Mouse (Mus musculus) lung, adult 2 months (tissue): ENCODE data around the gene Bcas3.

Experiments
- CTCF ChIP-seq: fragments of 200-500 bp; IDR thresholded peaks from 2 replicates; pipeline ENCODE4 v1.5.1; 2011; ENCODE audit warnings: mild to moderate bottlenecking, low read length, control low read depth; ENCODE audit not compliant: insufficient read depth
- POLR2A ChIP-seq: fragments of 200-500 bp; IDR thresholded peaks from 2 replicates; pipeline ENCODE4 v1.6.1; 2011; ENCODE audit warnings: low read depth, mild to moderate bottlenecking, control low read depth, low read length, borderline replicate concordance; ENCODE audit errors: extremely low read depth

DNA sequence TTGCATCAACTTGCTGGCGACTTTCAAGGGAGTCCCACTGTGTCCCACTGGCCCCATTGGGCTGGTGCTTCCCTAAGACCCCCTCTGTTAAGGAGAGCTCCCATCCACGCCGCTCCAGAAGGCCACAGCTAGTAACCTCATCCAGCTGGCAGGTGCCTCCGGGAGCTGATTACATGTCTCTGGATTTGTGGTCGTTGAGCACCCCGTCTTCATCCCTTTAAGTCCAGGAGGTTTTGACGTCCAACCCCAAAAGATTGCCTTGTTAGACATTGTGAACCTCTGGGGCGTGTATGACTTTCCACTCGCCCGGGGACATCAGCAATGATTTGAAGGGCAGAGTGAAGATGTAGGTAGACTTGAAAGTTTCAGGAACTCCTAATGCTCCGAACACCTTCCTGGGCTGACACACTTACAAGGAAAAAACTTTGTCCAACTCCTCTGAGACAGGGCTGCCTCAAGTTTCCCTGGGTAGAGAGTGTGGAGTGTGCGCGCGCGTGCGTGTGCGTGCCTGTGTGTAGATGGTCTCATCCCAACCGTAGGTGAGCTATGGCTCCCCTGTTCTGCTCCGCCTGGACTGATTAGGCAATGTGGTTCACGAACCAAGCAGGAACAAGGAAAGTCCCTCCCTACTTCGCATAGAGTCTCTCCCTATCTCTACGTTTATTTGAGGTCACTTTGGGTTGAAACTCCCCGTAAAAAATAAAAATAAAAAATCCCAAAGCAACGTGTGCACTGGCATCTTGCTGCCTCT is 489.8 kb downstream of the Bcas3 start:
- peak; percentile 66; the same call in 1 of the 2 replicates for TF ChIP-seq POLR2A
- TF ChIP-seq CTCF = no peak
